Mouse (Mus musculus) CD4-positive naive resting alpha-beta T cell, adult 76 days (primary cell): ENCODE measurements around the gene Gm17067. TPM values are rescaled to one million over a fixed set of nuclear protein-coding genes. Genes with fewer than 3 reads are reported as not detected.

Source experiments
- total RNA-seq: library from RNA; stranded (reverse); gene quantifications from one replicate; pipeline ENCODE4 v1.2.4, GENCODE M21; 2023

Gene Gm17067
- total RNA-seq, result not detected

DNA sequence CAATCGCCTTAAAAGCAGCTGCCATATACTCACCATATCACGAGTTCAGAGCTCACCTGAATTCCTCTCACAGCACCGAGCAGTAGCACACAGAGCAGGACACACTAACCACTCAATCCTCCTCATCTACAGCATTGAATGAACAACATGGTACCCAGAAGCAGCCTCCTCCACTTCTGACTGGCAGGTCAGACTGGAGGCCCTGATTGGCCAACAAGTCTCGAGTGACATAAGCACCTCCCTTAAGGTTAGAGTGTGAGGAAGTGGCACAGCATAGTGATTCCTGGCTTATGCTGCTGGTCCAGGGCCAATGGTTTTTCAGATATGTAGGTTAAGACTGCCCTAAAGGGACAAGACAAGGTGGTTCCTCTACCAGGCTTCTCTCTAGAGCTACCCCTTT is at the start of gene Gm17067:
Gm17067 (minus strand) TSS at position 101 of the 400 bp plus-strand sequence.

DNA sequence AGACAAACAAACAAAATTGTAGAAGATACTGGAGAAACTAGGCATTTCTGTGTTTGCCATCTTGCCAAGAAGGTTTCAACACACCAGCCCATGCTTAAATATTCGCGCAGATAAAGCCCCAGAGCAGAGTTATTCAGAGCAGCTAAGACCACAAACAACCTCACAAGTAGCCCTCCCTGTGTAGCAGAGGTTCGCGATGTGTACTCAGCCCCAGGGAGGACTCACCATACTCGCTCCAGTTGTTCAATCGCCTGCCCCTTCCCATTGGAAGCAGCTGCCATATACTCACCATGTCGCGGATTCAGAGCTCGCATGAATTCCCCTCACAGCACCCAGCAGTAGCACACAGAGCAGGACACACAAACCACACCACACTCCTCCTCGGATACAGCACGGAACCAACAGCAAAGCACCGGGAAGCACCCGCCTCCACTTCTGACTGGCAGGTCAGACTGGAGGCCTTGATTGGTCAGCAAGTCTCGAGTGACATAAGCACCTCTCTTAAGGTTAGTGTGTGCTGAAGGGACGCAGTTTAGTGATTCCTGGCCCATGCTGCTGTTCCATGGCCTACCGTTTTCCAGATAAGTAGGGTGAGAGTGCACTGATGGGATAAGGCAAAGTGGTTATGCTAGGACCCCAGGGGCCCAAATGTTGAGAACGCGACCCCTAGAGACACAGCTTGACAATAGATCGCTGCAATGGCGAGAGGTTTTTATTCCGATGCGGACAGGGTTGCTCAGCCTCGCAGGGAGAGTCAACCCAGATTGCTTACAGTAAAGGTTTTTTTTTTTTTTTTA is 34.3 kb downstream of the Gm17067 start, which contains the start of gene Zfp975:
Zfp975 (minus strand) TSS at position 381 of the 797 bp plus-strand sequence.

Other genes starting within 250 kb of the Gm17067 start
- 23.7 TPM for gene Zfp141, start 221.3 kb downstream of the Gm17067 start, total RNA-seq
- gene Gm21028, start 148.4 kb downstream of the Gm17067 start, total RNA-seq, result not detected
- not detected for gene Zfp977, start 134.5 kb downstream of the Gm17067 start, total RNA-seq
- gene Zfp976, start 84.4 kb downstream of the Gm17067 start, total RNA-seq, result not detected
- gene Zfp975, start 34.3 kb downstream of the Gm17067 start, total RNA-seq, result 0.29 TPM
- gene Vmn2r62, start 66.5 kb upstream of the Gm17067 start, total RNA-seq, result not detected
- not detected for gene Gm2381, start 140.2 kb upstream of the Gm17067 start, total RNA-seq
- gene Vmn2r63, start 206.8 kb upstream of the Gm17067 start, total RNA-seq, result not detected